Mouse (Mus musculus) ovary, postnatal 36 days (tissue): ENCODE results near the gene Clasp2.

Source experiments
- DNase-seq: peaks from one replicate; pipeline ENCODE4 v3.0.0; 2022; ENCODE audit warnings: low spot score, mixed read lengths

Clasp2 gene

DNA sequence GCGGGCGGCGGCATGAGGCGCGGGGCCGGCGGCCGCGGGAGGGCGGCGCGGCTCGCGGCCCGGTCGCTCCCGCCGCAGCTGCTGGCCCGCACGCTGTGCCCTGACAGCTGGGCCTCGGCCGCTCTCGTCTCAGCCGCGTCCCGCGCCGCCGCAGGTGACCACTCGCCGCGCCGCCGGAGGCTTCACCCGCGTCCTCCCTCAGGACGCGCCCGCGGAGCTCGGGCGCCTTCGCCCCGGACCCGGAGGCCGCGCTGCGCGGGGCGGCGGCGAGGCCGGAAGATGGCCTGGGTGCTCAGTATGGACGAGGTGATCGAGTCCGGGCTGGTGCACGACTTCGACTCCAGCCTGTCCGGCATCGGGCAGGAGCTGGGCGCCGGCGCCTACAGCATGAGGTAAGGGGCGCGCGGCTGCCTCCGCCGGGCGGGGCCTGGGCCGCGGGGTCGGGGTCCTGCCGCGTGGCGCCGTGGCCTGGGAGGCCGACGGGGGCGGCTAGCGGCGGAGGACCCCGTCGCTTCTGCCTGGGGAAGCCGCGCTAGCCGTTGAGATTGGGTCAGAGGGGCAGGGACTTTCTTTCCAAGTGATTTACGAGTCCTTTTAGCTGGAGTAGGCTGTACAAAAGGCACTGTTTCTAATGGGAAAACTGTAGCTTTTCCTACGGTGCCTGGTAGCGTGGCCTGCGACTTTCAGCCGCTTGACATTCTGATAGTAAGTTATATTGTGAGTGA, 190.3 kb downstream of the Clasp2 start:
- DNase-seq: peak; percentile 34

DNA sequence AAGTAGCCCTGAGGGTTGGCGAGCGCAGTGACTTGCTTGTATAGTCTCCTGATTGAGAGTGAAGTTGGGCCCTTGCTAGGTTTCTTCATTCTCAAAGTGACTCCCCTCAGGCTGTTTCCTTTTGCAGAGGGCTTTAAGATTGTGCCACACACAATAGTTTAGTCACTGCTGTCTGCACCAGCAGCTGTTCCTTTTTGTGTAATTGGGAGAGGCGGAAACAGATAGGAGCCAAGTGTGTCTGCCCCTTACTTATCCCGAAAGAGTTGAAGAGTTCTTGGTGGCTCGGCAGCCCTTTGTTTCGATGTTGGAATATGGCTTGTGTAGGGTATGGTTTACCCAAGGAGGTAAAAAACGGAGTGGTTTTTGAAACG, 190.8 kb downstream of the Clasp2 start:
- DNase-seq: no peak

GRCm38 (mm10) chr9:113932501-113932900, 191.2 kb downstream of the Clasp2 start:
- DNase-seq: peak; percentile 16

- DNase-seq: no peak
Observed at GRCm38 (mm10) chr9:113935638-113936037, 194.4 kb downstream of the Clasp2 start.

- DNase-seq: no peak
Observed at GRCm38 (mm10) chr9:113939063-113939850, 198.0 kb downstream of the Clasp2 start.

DNA sequence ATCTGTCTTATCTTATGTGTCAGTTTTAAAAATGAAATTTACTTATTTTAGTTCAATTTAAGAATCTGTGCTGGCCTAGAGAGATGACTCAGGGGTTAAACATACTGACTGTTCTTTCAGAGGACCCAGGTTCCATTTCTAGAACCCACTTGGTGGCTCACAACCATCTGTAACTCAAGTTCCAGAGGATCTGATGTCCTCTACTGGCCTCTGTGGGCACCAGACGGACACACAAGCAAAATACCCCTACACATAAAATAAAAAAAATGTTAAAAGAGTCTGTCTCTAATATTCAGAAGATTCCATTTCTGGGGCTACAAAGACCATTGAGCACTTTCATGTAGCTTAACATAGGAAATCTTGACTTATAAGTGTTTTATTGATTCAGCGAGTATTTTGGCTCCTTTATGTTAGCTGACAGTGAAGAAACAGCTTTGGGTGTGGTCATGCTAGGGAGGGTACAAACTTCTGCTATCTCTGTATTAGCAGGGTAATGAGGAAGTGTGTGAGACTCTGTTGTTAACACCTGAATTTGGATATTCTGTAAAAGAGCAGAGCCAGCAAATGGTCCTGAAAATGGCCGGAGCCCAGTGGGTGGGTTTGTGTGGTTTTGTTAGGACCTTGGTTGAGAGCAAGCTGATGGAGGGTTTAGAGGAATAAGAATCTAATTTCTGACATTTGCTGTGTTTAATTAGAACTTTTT, 200.0 kb downstream of the Clasp2 start:
- DNase-seq: no peak

- DNase-seq: no peak
Observed at GRCm38 (mm10) chr9:113943372-113943771, 202.1 kb downstream of the Clasp2 start.

DNA sequence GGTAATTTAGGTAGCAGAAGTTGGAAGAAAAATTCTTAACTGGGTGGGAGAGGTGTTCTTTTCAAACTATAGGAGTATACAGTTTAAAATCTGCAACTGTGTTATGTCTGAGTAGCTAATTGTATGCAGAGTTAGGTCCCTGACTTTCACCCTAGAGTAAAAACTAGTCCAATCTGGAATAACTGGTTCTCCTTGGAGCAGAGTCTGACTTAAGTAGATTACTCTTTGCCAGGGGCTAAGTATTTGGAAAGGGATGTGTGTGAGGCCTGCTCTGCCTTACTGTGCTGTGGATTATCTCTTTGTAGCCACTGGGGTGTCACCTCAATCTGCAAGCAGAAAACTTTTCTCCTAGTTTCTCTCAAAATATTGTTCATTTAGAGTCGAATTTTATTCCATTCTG, 205.9 kb downstream of the Clasp2 start:
- no peak for DNase-seq

- DNase-seq: no peak
Observed at GRCm38 (mm10) chr9:113957777-113958176, 216.5 kb downstream of the Clasp2 start.

GRCm38 (mm10) chr9:113963718-113964117, 222.4 kb downstream of the Clasp2 start:
- DNase-seq: no peak

DNA sequence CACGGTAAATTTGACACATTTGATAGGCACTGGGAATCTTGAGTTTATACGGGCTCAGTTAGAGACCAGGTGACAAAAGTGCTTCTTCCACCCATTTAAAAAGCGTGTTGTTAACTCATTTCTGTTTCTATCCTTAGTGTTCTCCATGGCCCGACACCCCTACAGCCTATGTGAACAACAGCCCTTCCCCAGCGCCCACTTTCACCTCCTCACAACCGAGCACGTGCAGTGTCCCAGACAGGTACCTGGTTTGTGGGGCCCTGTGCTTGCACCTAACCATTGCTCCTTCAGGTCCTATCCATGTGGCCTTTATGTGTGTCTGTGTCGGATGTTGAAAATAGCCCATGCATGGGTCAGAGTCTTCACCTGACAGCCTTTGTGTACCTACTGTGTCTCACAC, 223.1 kb downstream of the Clasp2 start:
- DNase-seq: no peak

DNA sequence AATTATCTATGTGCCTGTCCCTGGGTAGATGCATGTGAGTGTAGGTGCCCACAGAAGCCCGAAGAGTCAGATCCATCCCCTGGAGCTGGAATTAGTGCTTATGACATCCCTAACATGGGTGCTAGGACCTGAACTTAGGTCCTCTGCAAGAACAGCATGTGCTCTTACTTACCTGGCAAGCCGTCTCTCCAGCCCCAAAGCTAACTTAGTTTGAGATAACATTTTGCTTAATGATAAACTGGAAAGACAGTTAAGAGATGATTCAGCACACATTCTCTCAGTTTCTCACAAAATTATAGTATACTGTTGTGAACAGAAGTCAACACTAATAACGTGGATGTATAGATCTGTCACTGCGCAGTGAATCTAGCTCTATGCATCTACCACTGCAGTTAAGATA, 225.6 kb downstream of the Clasp2 start:
- no peak for DNase-seq

DNA sequence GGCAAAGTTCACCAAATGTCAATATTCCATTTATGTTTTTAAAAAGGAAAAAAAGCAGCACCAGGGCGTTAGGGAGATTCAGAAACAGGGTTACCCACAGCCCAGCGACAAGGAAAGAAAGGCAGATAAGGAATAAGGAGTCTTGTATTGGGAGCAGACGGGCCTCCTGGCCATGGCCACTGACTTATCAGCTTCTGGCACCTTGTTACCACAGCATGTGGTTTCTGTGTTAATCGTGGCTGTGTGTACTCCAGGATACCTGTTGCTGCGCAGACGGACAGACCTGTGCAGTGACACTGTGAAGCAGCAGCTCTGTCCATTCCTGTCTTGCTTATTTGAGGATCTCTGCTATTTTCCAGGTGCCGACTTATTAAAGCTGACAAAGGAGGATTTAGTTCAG, 227.7 kb downstream of the Clasp2 start:
- DNase-seq: no peak
